Mouse (Mus musculus): ENCODE measurements around the gene Sart3. TPM values are rescaled to one million over a fixed set of nuclear protein-coding genes. Genes with fewer than 3 reads are reported as not detected.

Gene Sart3
- polyA plus RNA-seq, 1 experiment from 2014 or later: 31.6 TPM

GRCm38 (mm10) chr5:113726618-113727017, 45.7 kb downstream of the Sart3 start:
- Histone ChIP-seq H3K27me3 (ENCODE audit: control insufficient read depth, insufficient read depth, low read length) (peaks cover 11% of the 10 kb centered on the region), H3K9ac (ENCODE audit: low read length) (no peak overlapping the region), H3K27ac (ENCODE audit: low read length) (no peak overlapping the region), H3K4me2 (ENCODE audit: low read depth, low read length) (no peak overlapping the region), H3K36me3 (ENCODE audit: control insufficient read depth, insufficient read depth) (no peaks in the 10 kb centered on the region), H3K4me3 (ENCODE audit: low read length) (no peak overlapping the region), H3K9me3 (replicated peaks; ENCODE audit: control insufficient read depth, low read length) (no peaks in the 10 kb centered on the region), H3K4me1 (ENCODE audit: control insufficient read depth, insufficient read depth, low read length) (no peaks in the 10 kb centered on the region)
- WGBS: 55% methylated on average over 6 of the region's 6 CpGs
- ATAC-seq (replicated peaks; ENCODE audit: extremely low read depth, insufficient read depth, low FRiP score): no peak

- Histone ChIP-seq H3K4me2 (ENCODE audit: low read depth, low read length) (no peak overlapping the region), H3K4me3 (ENCODE audit: low read length) (no peak overlapping the region), H3K4me1 (ENCODE audit: control insufficient read depth, insufficient read depth, low read length) (no peaks in the 10 kb centered on the region), H3K27me3 (ENCODE audit: control insufficient read depth, insufficient read depth, low read length) (peaks cover 11% of the 10 kb centered on the region), H3K9me3 (replicated peaks; ENCODE audit: control insufficient read depth, low read length) (no peaks in the 10 kb centered on the region), H3K9ac (ENCODE audit: low read length) (no peak overlapping the region), H3K27ac (ENCODE audit: low read length) (no peak overlapping the region), H3K36me3 (ENCODE audit: control insufficient read depth, insufficient read depth) (no peaks in the 10 kb centered on the region)
- WGBS: 63% methylated on average over 12 of the region's 12 CpGs
- ATAC-seq (replicated peaks; ENCODE audit: extremely low read depth, insufficient read depth, low FRiP score): no peak
These were observed 46.9 kb downstream of the Sart3 start for GRCm38 (mm10) chr5:113725417-113725816.

GRCm38 (mm10) chr5:113724446-113724845, 47.9 kb downstream of the Sart3 start, which contains the start of gene 1700069L16Rik:
Gene 1700069L16Rik, minus strand, starts transcription at chr5:113724772.
- H3K27me3 ChIP-seq (ENCODE audit: control insufficient read depth, insufficient read depth, low read length): peaks cover 11% of the 10 kb centered on the region
- no peaks in the 10 kb centered on the region for H3K9me3 ChIP-seq (replicated peaks; ENCODE audit: control insufficient read depth, low read length)
- no peak within 1 kb of the TSS for H3K9ac ChIP-seq (ENCODE audit: low read length)
- no peak within 1 kb of the TSS for H3K4me2 ChIP-seq (ENCODE audit: low read depth, low read length)
- H3K4me1 ChIP-seq (ENCODE audit: control insufficient read depth, insufficient read depth, low read length): no peaks in the 10 kb centered on the region
- WGBS: 4% methylated on average over 15 of the region's 15 CpGs
- no peak; the same call in 1 of the 2 replicates for ATAC-seq (replicated peaks; ENCODE audit: extremely low read depth, insufficient read depth, low FRiP score)
- no peak within 1 kb of the TSS for H3K4me3 ChIP-seq (ENCODE audit: low read length)
- no peaks in the 10 kb centered on the region for H3K36me3 ChIP-seq (ENCODE audit: control insufficient read depth, insufficient read depth)
- no peak within 1 kb of the TSS for H3K27ac ChIP-seq (ENCODE audit: low read length)

GRCm38 (mm10) chr5:113723567-113724237, 48.6 kb downstream of the Sart3 start:
- no peak for ATAC-seq (replicated peaks; ENCODE audit: extremely low read depth, insufficient read depth, low FRiP score)

GRCm38 (mm10) chr5:113722224-113723013, 49.9 kb downstream of the Sart3 start:
- ATAC-seq (replicated peaks; ENCODE audit: extremely low read depth, insufficient read depth, low FRiP score): no peak
- Histone ChIP-seq H3K4me1 (ENCODE audit: control insufficient read depth, insufficient read depth, low read length) (no peaks in the 10 kb centered on the region), H3K27me3 (ENCODE audit: control insufficient read depth, insufficient read depth, low read length) (peaks cover 9% of the 10 kb centered on the region), H3K4me2 (ENCODE audit: low read depth, low read length) (no peak overlapping the region), H3K36me3 (ENCODE audit: control insufficient read depth, insufficient read depth) (no peaks in the 10 kb centered on the region), H3K9ac (ENCODE audit: low read length) (no peak overlapping the region), H3K9me3 (replicated peaks; ENCODE audit: control insufficient read depth, low read length) (no peaks in the 10 kb centered on the region), H3K4me3 (ENCODE audit: low read length) (no peak overlapping the region), H3K27ac (ENCODE audit: low read length) (no peak overlapping the region)
- 79% methylated on average over 10 of the region's 10 CpGs for WGBS

More at GRCm38 (mm10) chr5:113723567-113724237, 48.6 kb downstream of the Sart3 start:
- 30% methylated on average over 8 of the region's 8 CpGs for WGBS
- H3K36me3 ChIP-seq (ENCODE audit: control insufficient read depth, insufficient read depth): no peaks in the 10 kb centered on the region
- H3K4me2 ChIP-seq (ENCODE audit: low read depth, low read length): no peak overlapping the region
- H3K4me1 ChIP-seq (ENCODE audit: control insufficient read depth, insufficient read depth, low read length): no peaks in the 10 kb centered on the region
- no peak overlapping the region for H3K27ac ChIP-seq (ENCODE audit: low read length)
- no peaks in the 10 kb centered on the region for H3K9me3 ChIP-seq (replicated peaks; ENCODE audit: control insufficient read depth, low read length)
- peaks cover 11% of the 10 kb centered on the region for H3K27me3 ChIP-seq (ENCODE audit: control insufficient read depth, insufficient read depth, low read length)
- no peak overlapping the region for H3K4me3 ChIP-seq (ENCODE audit: low read length)
- H3K9ac ChIP-seq (ENCODE audit: low read length): no peak overlapping the region

- H3K36me3 ChIP-seq (ENCODE audit: control insufficient read depth, insufficient read depth): no peaks in the 10 kb centered on the region
- no peak overlapping the region for H3K27ac ChIP-seq (ENCODE audit: low read length)
- no peak for ATAC-seq (replicated peaks; ENCODE audit: extremely low read depth, insufficient read depth, low FRiP score)
- H3K9me3 ChIP-seq (replicated peaks; ENCODE audit: control insufficient read depth, low read length): no peaks in the 10 kb centered on the region
- peaks cover 7% of the 10 kb centered on the region for H3K27me3 ChIP-seq (ENCODE audit: control insufficient read depth, insufficient read depth, low read length)
- H3K9ac ChIP-seq (ENCODE audit: low read length): no peak overlapping the region
- no peaks in the 10 kb centered on the region for H3K4me1 ChIP-seq (ENCODE audit: control insufficient read depth, insufficient read depth, low read length)
- no peak overlapping the region for H3K4me2 ChIP-seq (ENCODE audit: low read depth, low read length)
- WGBS: 78% methylated on average over 8 of the region's 8 CpGs
- H3K4me3 ChIP-seq (ENCODE audit: low read length): no peak overlapping the region
These were observed 53.1 kb downstream of the Sart3 start for GRCm38 (mm10) chr5:113719221-113719661.

- Histone ChIP-seq H3K4me1 (ENCODE audit: control insufficient read depth, insufficient read depth, low read length) (no peaks in the 10 kb centered on the region), H3K9me3 (replicated peaks; ENCODE audit: control insufficient read depth, low read length) (no peaks in the 10 kb centered on the region), H3K4me3 (ENCODE audit: low read length) (no peak overlapping the region), H3K9ac (ENCODE audit: low read length) (no peak overlapping the region), H3K27me3 (ENCODE audit: control insufficient read depth, insufficient read depth, low read length) (peaks cover 2% of the 10 kb centered on the region; the same call in 1 of the 2 replicates), H3K36me3 (ENCODE audit: control insufficient read depth, insufficient read depth) (no peaks in the 10 kb centered on the region), H3K27ac (ENCODE audit: low read length) (no peak overlapping the region), H3K4me2 (ENCODE audit: low read depth, low read length) (no peak overlapping the region)
- WGBS: 7% methylated on average over 11 of the region's 12 CpGs
- ATAC-seq (replicated peaks; ENCODE audit: extremely low read depth, insufficient read depth, low FRiP score): no peak
These were observed 55.5 kb downstream of the Sart3 start for GRCm38 (mm10) chr5:113716581-113717388.

GRCm38 (mm10) chr5:113712861-113713260, 59.4 kb downstream of the Sart3 start:
- no peak for ATAC-seq (replicated peaks; ENCODE audit: extremely low read depth, insufficient read depth, low FRiP score)
- no peaks in the 10 kb centered on the region for H3K4me1 ChIP-seq (ENCODE audit: control insufficient read depth, insufficient read depth, low read length)
- no peak overlapping the region for H3K27ac ChIP-seq (ENCODE audit: low read length)
- no peak overlapping the region for H3K4me3 ChIP-seq (ENCODE audit: low read length)
- H3K4me2 ChIP-seq (ENCODE audit: low read depth, low read length): no peak overlapping the region
- H3K36me3 ChIP-seq (ENCODE audit: control insufficient read depth, insufficient read depth): no peaks in the 10 kb centered on the region
- 57% methylated on average over 2 of the region's 2 CpGs for WGBS
- peaks cover 2% of the 10 kb centered on the region; the same call in 1 of the 2 replicates for H3K27me3 ChIP-seq (ENCODE audit: control insufficient read depth, insufficient read depth, low read length)
- no peaks in the 10 kb centered on the region for H3K9me3 ChIP-seq (replicated peaks; ENCODE audit: control insufficient read depth, low read length)
- no peak overlapping the region for H3K9ac ChIP-seq (ENCODE audit: low read length)
